Mouse (Mus musculus) hindbrain, embryonic 12.5 days (tissue): ENCODE data around the gene Arhgap25. TPM values are rescaled to one million over a fixed set of nuclear protein-coding genes. Genes with fewer than 3 reads are reported as not detected.
"Not testable (repeated sequence)": the region's sequence is repeated elsewhere in the genome, so short reads cannot be mapped to it uniquely, and the experiment has no call there.

Experiments
- ATAC-seq: fragments of 200-750 bp; cut with Nextera tagmentation; 2 replicates; pipeline ENCODE4 v1.8.0; 2017; ENCODE audit warnings: moderate TSS enrichment; ENCODE audit not compliant: low FRiP score
- H3K27ac ChIP-seq: fragments of 300-500 bp; sonication (generic); 2 replicates; pipeline ENCODE4 v1.5.1; 2016; ENCODE audit warnings: mild to moderate bottlenecking
- H3K27me3 ChIP-seq: fragments of 300-500 bp; sonication (generic); 2 replicates; pipeline ENCODE4 v1.6.1; 2016; ENCODE audit warnings: mild to moderate bottlenecking
- H3K36me3 ChIP-seq: fragments of 300-500 bp; sonication (generic); 2 replicates; pipeline ENCODE4 v1.6.1; 2016; ENCODE audit warnings: mild to moderate bottlenecking
- H3K4me1 ChIP-seq: fragments of 300-500 bp; sonication (generic); 2 replicates; pipeline ENCODE4 v1.6.1; 2016
- H3K4me2 ChIP-seq: fragments of 300-500 bp; sonication (generic); replicated peaks from 2 replicates; pipeline ENCODE4 v1.6.1; 2016; ENCODE audit warnings: mild to moderate bottlenecking
- H3K4me3 ChIP-seq: fragments of 300-500 bp; sonication (generic); 2 replicates; pipeline ENCODE4 v1.5.1; 2016; ENCODE audit warnings: mild to moderate bottlenecking
- H3K9ac ChIP-seq: fragments of 300-500 bp; sonication (generic); 2 replicates; pipeline ENCODE4 v1.6.1; 2016; ENCODE audit warnings: mild to moderate bottlenecking, moderate library complexity
- H3K9me3 ChIP-seq: fragments of 300-500 bp; sonication (generic); replicated peaks from 2 replicates; pipeline ENCODE4 v1.6.1; 2016; ENCODE audit warnings: mild to moderate bottlenecking
- WGBS: fragments of 180-500 bp; shearing (Covaris S2); methylation state at CpG from one replicate; pipeline ENCODE4 v1.1.7; 2016; 5-methylcytosine and 5-hydroxymethylcytosine counted together
- polyA plus RNA-seq: library from polyadenylated mRNA; unstranded; fragments of >200 nt; fragmentation: Nextera tagmentation; extraction: Ambion mirVana; gene quantifications from 2 replicates; pipeline ENCODE4 v1.2.1, GENCODE M21; 2016

Arhgap25 gene
- polyA plus RNA-seq, 1 experiment from 2014 or later: 2.3 TPM

DNA sequence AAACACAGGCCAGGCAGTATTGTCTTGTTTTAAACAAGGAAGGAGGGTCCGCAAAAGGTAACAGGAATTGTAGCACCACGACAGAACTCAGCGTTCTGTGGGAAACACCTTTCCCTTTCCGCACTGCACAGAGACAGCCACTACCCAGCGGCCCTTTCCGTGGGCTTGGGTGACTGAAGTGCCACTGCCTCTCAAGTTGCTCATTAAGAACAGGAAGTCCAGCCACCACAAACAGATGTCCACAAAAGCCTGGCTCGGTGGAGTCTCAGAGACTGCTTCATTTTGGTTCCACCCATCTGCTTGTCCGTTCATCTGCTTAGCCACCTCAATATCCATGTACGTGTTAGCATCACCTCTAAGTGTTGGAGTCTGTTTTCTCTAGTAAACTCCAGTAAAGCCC is 38.7 kb downstream of the Arhgap25 start:
- Histone ChIP-seq H3K9ac (no peak overlapping the region), H3K27me3 (no peaks in the 10 kb centered on the region), H3K4me1 (no peaks in the 10 kb centered on the region), H3K9me3 (no peaks in the 10 kb centered on the region), H3K36me3 (no peaks in the 10 kb centered on the region), H3K4me3 (no peak overlapping the region), H3K4me2 (no peak overlapping the region), H3K27ac (no peak overlapping the region)
- no peak for ATAC-seq
- WGBS: 76% methylated on average over 9 of the region's 9 CpGs

DNA sequence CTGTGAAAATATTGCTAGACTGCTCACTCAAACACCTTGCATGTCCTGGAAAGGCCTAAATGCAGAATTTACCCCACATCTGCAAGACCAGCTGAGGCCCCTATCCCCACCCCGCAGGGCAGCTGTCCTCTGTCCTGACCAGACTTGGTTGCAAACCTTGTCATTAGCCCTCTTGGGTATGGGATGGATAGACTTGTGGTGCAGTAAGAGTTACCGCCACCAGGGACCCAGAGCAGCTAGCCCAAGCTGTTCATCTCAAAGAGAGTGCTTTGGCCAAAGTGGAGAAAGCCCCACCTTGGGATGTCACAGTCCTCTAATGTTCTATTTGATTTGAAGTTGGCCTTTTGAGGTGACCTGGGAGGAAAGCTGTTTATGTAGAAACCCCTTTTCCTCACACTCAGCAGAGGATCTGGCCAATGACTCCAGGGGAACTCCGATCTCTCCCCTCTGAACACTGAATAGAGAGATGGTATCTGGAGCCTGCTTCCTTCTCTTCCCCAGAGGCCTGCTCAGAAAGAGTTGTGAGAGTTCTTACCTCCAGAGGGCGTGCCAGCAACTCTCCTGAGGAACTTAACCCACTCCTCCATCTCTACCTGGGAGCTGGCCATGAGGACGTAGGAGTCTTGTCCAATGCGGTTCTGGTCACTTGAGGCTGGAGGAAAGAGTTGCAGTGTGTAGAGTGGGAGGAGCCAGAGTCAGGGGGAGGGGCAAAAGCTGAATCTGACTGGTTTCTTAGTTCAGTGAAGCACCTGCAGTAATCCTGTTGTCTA is 45.2 kb downstream of the Arhgap25 start:
- ATAC-seq: no peak

DNA sequence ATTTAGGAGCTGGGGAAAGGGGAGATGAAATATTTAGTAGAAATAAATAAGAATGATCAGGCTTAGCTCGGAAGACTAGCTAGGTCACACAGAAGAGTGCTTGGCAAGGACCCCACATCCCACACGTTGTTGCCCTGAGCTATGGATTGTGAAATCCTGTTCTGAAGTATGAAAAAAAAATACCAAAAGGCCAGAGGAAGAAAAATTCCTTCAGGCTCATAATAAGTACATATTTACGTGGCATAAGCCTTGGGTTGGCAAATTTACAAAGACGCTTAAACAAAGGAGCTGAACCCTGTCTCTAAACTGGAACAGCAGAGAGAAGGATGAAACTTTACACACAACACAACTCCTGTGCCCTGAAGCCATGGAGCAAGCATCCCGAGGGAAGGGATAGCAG is 48.3 kb downstream of the Arhgap25 start:
- 81% methylated on average over 5 of the region's 5 CpGs for WGBS
- no peak overlapping the region for H3K27ac ChIP-seq
- no peaks in the 10 kb centered on the region for H3K36me3 ChIP-seq
- H3K4me3 ChIP-seq: no peak overlapping the region
- no peak for ATAC-seq
- H3K27me3 ChIP-seq: no peaks in the 10 kb centered on the region
- no peaks in the 10 kb centered on the region for H3K4me1 ChIP-seq
- no peak overlapping the region for H3K4me2 ChIP-seq
- no peak overlapping the region for H3K9ac ChIP-seq
- H3K9me3 ChIP-seq: no peaks in the 10 kb centered on the region

More for the DNA sequence above, 45.2 kb downstream of the Arhgap25 start:
- 62% methylated on average over 6 of the region's 6 CpGs for WGBS
- no peaks in the 10 kb centered on the region for H3K36me3 ChIP-seq
- no peak overlapping the region for H3K4me2 ChIP-seq
- H3K27ac ChIP-seq: no peak overlapping the region
- H3K4me3 ChIP-seq: no peak overlapping the region
- no peaks in the 10 kb centered on the region for H3K4me1 ChIP-seq
- no peak overlapping the region for H3K9ac ChIP-seq
- no peaks in the 10 kb centered on the region for H3K27me3 ChIP-seq
- no peaks in the 10 kb centered on the region for H3K9me3 ChIP-seq

DNA sequence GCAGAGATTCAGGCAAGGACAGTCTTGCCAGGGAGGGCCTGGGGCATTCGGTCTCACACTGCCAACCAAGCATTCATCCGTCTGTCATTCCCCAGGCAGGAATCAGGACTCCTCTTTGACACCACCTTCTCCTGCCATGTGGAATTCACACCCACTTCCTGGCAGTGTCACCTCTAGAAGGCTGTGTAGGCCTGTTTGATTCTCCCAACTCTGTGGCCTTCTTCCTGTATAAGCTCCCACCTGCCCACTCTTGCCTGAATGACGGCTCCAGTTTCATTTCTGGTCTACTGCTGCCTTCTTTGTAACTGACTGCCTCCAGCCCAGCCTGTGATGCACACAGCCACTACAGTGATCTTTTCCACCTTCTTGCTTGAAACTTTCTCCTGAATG is 49.2 kb downstream of the Arhgap25 start:
- Histone ChIP-seq H3K4me3 (no peak overlapping the region), H3K27ac (no peak overlapping the region), H3K4me2 (no peak overlapping the region), H3K9me3 (no peaks in the 10 kb centered on the region), H3K4me1 (peaks cover 3% of the 10 kb centered on the region; the same call in 1 of the 2 replicates), H3K36me3 (no peaks in the 10 kb centered on the region), H3K27me3 (no peaks in the 10 kb centered on the region), H3K9ac (no peak overlapping the region)
- ATAC-seq: no peak
- 48% methylated on average over 3 of the region's 3 CpGs for WGBS

DNA sequence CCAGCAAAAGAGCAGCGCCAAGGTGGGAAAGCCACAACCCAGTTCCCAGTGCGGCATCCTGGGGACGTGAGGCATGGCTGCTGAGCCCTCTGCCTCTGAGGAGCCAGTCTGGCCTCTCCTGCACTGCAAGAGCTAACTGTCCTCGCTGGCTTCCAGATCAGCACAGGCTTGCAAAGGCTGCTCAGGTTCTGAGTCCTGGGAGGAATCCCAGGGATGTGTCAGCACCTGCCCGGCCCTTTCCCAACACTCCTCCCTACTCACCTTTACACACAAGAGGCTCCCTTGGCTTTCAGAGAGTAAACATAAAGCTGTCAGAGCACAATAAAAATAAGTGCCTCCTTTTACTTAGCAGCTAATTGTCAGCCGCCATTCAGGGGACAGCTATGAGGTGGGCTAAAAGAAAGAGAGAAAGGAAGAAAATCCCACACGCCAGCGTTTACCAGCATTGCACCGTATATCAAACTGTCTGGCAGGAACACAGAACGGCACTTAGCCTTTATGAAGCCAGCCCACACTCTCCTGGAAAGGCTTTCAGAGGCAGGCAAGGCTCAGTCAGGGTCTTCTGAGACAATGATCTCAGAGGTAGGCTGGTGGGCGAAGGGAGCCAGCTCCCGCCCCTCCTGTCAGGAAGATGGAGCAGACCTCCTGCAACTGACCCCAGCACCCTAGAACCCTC is 49.7 kb downstream of the Arhgap25 start:
- Histone ChIP-seq H3K36me3 (no peaks in the 10 kb centered on the region), H3K4me3 (no peak overlapping the region), H3K4me1 (peaks cover 7% of the 10 kb centered on the region; the same call in 1 of the 2 replicates), H3K9ac (no peak overlapping the region), H3K9me3 (no peaks in the 10 kb centered on the region), H3K27me3 (no peaks in the 10 kb centered on the region), H3K4me2 (no peak overlapping the region), H3K27ac (no peak overlapping the region)
- 54% methylated on average over 12 of the region's 12 CpGs for WGBS
- no peak for ATAC-seq

DNA sequence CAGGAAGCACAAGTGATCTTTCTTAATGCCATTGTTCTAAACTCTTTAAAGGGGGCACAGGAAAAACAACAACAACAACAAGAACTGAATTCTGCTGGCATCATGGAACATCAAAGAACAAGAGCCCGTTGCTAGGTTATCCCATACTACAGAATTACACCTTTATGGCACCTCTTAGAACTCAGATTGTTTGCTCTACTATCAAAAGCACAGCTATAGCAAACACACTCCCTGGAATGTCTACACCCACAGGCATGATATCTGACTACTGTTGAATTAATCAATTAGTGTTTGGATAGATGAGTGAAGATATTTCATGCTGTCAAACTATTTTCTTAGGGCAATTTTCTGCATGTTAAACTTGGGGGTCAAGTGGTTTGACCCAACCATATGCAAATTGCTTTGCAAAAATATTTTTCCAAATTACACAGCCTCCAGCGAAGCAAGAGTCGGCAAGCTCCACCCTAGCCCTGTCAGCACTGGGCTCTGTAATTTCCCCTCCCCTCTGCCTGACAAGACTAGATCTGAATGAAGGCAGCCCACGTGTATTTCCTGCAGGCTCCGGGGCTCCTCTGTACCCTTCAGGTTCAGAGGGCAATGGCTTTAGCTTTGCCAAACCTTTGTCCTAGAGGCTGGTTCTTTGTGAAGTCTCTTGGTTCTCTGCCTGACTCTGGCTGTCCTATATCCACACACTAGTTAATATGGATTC is 53.6 kb downstream of the Arhgap25 start:
- Histone ChIP-seq H3K4me2 (no peak overlapping the region), H3K36me3 (no peaks in the 10 kb centered on the region), H3K4me3 (no peak overlapping the region), H3K27ac (no peak overlapping the region), H3K4me1 (peaks cover 7% of the 10 kb centered on the region; the same call in 1 of the 2 replicates), H3K9me3 (no peaks in the 10 kb centered on the region), H3K27me3 (no peaks in the 10 kb centered on the region), H3K9ac (no peak overlapping the region)
- WGBS: 39% methylated on average over 5 of the region's 5 CpGs
- ATAC-seq: no peak

DNA sequence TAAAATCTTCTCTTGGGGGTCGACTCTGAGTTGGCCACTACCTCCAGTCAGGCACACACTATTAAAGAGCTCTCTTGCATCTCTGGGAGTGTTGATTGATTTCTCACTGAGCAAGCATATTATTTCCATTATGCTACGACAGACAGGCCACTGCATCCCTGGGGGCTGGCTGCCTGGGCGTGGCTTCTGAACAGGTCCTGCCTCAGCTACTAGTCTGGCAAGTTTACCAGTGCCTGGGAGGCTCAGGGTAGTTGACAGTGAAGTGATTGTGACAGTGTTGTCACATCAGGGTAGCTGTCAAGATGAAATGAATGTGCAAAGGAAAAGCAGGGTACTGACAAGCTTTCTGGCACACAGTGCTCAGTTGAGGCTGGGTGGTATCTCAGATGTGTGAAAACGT is 54.2 kb downstream of the Arhgap25 start:
- no peak overlapping the region for H3K9ac ChIP-seq
- no peaks in the 10 kb centered on the region for H3K9me3 ChIP-seq
- H3K4me1 ChIP-seq: peaks cover 7% of the 10 kb centered on the region; the same call in 1 of the 2 replicates
- no peak overlapping the region for H3K27ac ChIP-seq
- no peak for ATAC-seq
- H3K4me2 ChIP-seq: no peak overlapping the region
- H3K27me3 ChIP-seq: no peaks in the 10 kb centered on the region
- H3K4me3 ChIP-seq: no peak overlapping the region
- WGBS: 47% methylated on average over 4 of the region's 4 CpGs
- H3K36me3 ChIP-seq: no peaks in the 10 kb centered on the region

DNA sequence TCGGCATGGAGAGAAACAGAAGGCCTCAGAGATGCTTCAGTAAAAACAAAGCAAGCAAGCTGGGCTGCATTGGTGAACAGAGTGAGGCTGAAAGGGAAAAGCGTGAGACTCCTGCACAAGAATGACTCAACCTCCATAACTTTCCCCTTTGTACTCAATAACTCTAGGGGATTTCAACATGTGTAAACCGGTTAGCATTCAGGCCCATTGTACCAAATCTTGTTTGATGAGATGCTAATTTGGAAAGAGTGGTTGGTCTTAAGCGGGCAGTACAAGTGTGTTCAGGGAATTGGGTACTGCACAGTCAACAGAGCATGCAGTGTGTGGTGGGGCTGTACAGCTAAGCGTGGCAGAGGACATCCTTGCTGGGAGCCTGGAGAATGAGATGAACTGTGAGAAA is 57.8 kb downstream of the Arhgap25 start:
- peaks cover 7% of the 10 kb centered on the region; the same call in 1 of the 2 replicates for H3K4me1 ChIP-seq
- no peak overlapping the region for H3K4me2 ChIP-seq
- no peaks in the 10 kb centered on the region for H3K9me3 ChIP-seq
- H3K9ac ChIP-seq: no peak overlapping the region
- no peaks in the 10 kb centered on the region for H3K36me3 ChIP-seq
- H3K4me3 ChIP-seq: no peak overlapping the region
- 88% methylated on average over 5 of the region's 5 CpGs for WGBS
- no peak overlapping the region for H3K27ac ChIP-seq
- no peaks in the 10 kb centered on the region for H3K27me3 ChIP-seq
- no peak for ATAC-seq

DNA sequence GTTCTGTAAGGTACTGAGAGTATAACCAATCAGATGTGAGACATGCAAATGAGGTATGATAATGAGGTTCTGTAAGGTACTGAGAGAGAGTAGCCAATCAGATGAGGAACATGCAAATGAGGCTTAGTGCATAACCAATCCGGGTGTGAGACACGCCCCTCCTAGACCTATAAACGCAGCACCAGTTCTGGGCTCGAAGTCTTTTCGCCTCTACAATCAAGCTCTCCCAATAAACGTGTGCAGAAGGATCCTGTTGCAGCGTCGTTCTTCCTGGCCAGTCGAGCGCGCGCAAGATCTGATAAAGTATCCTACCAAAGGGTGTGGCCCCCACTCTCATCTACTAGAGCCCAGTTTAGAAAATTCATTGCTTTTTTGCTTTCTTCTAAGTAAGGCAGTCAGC is 63.0 kb downstream of the Arhgap25 start:
- H3K36me3 ChIP-seq, H3K4me3 ChIP-seq, H3K4me1 ChIP-seq, ATAC-seq, H3K9ac ChIP-seq, H3K4me2 ChIP-seq, H3K27me3 ChIP-seq, H3K27ac ChIP-seq, H3K9me3 ChIP-seq: not testable (repeated sequence)
- 95% methylated on average over 12 of the region's 12 CpGs for WGBS

DNA sequence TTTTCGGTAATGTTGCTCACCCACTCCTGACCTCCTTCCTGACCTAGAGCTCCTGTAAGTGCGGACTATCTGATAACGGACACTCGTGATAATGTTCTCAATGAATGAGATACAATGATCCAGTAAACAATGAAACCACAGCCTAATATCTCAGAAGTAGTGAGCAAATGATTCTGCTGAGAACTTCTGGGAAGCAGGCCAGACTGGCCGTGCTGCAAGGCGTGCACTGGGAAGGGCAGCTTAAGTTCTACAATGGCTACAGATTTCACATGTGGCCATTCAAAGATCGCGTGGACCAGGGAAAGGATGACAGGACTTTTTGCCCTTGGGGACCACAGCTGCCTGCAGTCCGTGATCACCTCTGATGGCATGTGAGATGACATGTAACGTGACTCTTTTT is 64.7 kb downstream of the Arhgap25 start:
- ATAC-seq: no peak
- 0 out of 2 replicates have a peak, but pooled peaks cover 4% of the 10 kb centered on the region for H3K4me1 ChIP-seq

DNA sequence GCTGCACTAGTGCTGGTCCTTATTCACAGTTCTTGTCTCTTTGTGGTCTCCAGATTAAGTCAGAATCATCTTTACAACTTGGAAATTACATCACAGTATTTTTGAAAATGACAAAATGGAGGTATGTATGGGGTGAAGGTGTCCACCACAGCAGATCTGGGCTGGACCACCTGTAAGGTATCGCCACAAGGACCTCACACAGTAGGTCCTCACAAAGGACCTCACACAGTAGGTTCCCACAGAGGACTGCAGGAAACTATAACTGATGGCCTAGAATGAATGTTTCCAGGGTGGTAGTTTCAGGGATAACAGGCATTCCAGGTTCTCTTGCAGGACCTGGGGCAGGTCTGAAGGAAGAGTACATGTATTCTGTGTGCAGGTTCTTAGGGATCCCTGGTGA is 65.7 kb downstream of the Arhgap25 start:
- Histone ChIP-seq H3K36me3 (no peaks in the 10 kb centered on the region), H3K27me3 (0 out of 2 replicates have a peak, but pooled peaks cover 3% of the 10 kb centered on the region), H3K4me2 (no peak overlapping the region), H3K9ac (no peak overlapping the region), H3K4me1 (0 out of 2 replicates have a peak, but pooled peaks cover 4% of the 10 kb centered on the region), H3K4me3 (no peak overlapping the region), H3K27ac (no peak overlapping the region), H3K9me3 (no peaks in the 10 kb centered on the region)
- ATAC-seq: no peak
- WGBS: 100% methylated on average over 1 of the region's 1 CpGs

More for the DNA sequence above, 64.7 kb downstream of the Arhgap25 start:
- H3K27ac ChIP-seq: no peak overlapping the region
- no peak overlapping the region for H3K9ac ChIP-seq
- H3K4me2 ChIP-seq: no peak overlapping the region
- no peak overlapping the region for H3K4me3 ChIP-seq
- H3K9me3 ChIP-seq: no peaks in the 10 kb centered on the region
- no peaks in the 10 kb centered on the region for H3K36me3 ChIP-seq
- H3K27me3 ChIP-seq: no peaks in the 10 kb centered on the region
- 94% methylated on average over 10 of the region's 10 CpGs for WGBS

DNA sequence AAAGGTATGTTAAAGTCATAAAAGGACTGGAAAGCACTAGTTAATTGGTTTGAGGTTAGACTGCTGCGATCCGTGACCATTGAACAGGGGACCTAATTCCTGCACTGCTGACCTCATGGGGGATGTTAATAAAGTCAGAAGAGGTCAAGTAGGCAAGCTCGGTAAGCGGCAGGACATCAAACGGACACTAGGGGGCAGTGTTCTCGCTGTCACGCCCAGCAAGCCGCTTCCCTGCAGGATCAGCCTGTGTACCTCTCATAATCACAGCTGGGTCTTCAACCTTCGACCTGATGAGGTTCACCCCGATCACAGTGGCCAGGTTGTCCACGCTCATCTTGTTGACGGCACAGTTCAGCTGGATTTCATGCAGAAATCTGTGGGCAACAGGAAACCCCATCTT is 66.8 kb downstream of the Arhgap25 start:
- H3K9ac ChIP-seq: no peak overlapping the region
- H3K36me3 ChIP-seq: no peaks in the 10 kb centered on the region
- H3K27ac ChIP-seq: no peak overlapping the region
- H3K4me3 ChIP-seq: no peak overlapping the region
- 8% methylated on average over 12 of the region's 12 CpGs for WGBS
- H3K27me3 ChIP-seq: 0 out of 2 replicates have a peak, but pooled peaks cover 3% of the 10 kb centered on the region
- H3K4me2 ChIP-seq: peak overlapping the region; percentile 38
- 0 out of 2 replicates have a peak, but pooled peaks cover 4% of the 10 kb centered on the region for H3K4me1 ChIP-seq
- H3K9me3 ChIP-seq: no peaks in the 10 kb centered on the region
- ATAC-seq: no peak
